Mouse (Mus musculus) liver, postnatal 0 days (tissue): ENCODE data around the gene Gm15557. TPM values are rescaled to one million over a fixed set of nuclear protein-coding genes. Genes with fewer than 3 reads are reported as not detected.
A peak's percentile ranks its signal among the peaks of the same experiment; 100 is the strongest.

ENCODE experiments used
- ATAC-seq: fragments of 200-750 bp; cut with Nextera tagmentation; 2 replicates; pipeline ENCODE4 v1.8.0; 2017; ENCODE audit warnings: mild to moderate bottlenecking, moderate library complexity
- DNase-seq: peaks from one replicate; pipeline ENCODE4 v3.0.0-alpha.2; 2016
- H3K27ac ChIP-seq: fragments of 300-500 bp; sonication (generic); 2 replicates; pipeline ENCODE4 v1.5.1; 2014; ENCODE audit warnings: antibody characterized with exemption, moderate library complexity, mild to moderate bottlenecking, low read depth
- H3K27me3 ChIP-seq: fragments of 300-500 bp; sonication (generic); 2 replicates; pipeline ENCODE4 v1.6.1; 2014; ENCODE audit warnings: low read length, control low read depth, mixed read lengths; ENCODE audit not compliant: insufficient read depth
- H3K36me3 ChIP-seq: fragments of 300-500 bp; sonication (generic); replicated peaks from 2 replicates; pipeline ENCODE4 v1.6.1; 2014; ENCODE audit warnings: mild to moderate bottlenecking, control low read depth, low read length, moderate library complexity, mixed read lengths; ENCODE audit not compliant: insufficient read depth
- H3K4me1 ChIP-seq: fragments of 300-500 bp; sonication (generic); 2 replicates; pipeline ENCODE4 v1.6.1; 2014; ENCODE audit warnings: antibody characterized with exemption, mild to moderate bottlenecking, control low read depth; ENCODE audit not compliant: insufficient read depth
- H3K4me2 ChIP-seq: fragments of 300-500 bp; sonication (generic); 2 replicates; pipeline ENCODE4 v1.6.1; 2014; ENCODE audit warnings: low read depth, mild to moderate bottlenecking, low read length, moderate library complexity, mixed read lengths
- H3K4me3 ChIP-seq: fragments of 300-500 bp; sonication (generic); 2 replicates; pipeline ENCODE4 v1.5.1; 2014; ENCODE audit warnings: low read depth, low read length
- H3K9ac ChIP-seq: fragments of 300-500 bp; sonication (generic); replicated peaks from 2 replicates; pipeline ENCODE4 v1.6.1; 2014; ENCODE audit warnings: mild to moderate bottlenecking, moderate library complexity
- H3K9me3 ChIP-seq: fragments of 300-500 bp; sonication (generic); 2 replicates; pipeline ENCODE4 v1.6.1; 2016; ENCODE audit warnings: mild to moderate bottlenecking, control low read depth, low read length, mixed read lengths
- CTCF ChIP-seq: sonication (generic); IDR thresholded peaks from 2 replicates; pipeline ENCODE4 v1.5.1; 2016; ENCODE audit warnings: antibody characterized with exemption, low read depth
- EP300 ChIP-seq: IDR thresholded peaks from 2 replicates; pipeline ENCODE4 v1.6.1; 2016; ENCODE audit warnings: antibody characterized with exemption, low read depth, mild to moderate bottlenecking
- WGBS: fragments of 180-500 bp; shearing (Covaris S2); extraction: QIAGEN DNeasy Blood & Tissue Kit; methylation state at CpG from one replicate; pipeline ENCODE4 v1.1.7; 2014; ENCODE audit not compliant: insufficient replicate concordance; 5-methylcytosine and 5-hydroxymethylcytosine counted together
- polyA plus RNA-seq: library from polyadenylated mRNA; unstranded; fragments of >200 nt; fragmentation: Nextera tagmentation; extraction: Ambion mirVana; gene quantifications from 2 replicates; pipeline ENCODE4 v1.2.1, GENCODE M21; 2015

Gm15557 gene
- polyA plus RNA-seq, 1 experiment from 2014 or later: not detected

- peaks cover 29% of the 10 kb centered on the region for H3K36me3 ChIP-seq
- DNase-seq: peak; percentile 41
- H3K4me2 ChIP-seq: no peak overlapping the region
- no peaks in the 10 kb centered on the region for H3K9me3 ChIP-seq
- H3K4me1 ChIP-seq: peaks cover 5% of the 10 kb centered on the region
- H3K27me3 ChIP-seq: no peaks in the 10 kb centered on the region
- no peak overlapping the region for H3K9ac ChIP-seq
- WGBS: 80% methylated on average over 10 of the region's 10 CpGs
- H3K27ac ChIP-seq: no peak overlapping the region
- TF ChIP-seq CTCF (no peak), EP300 (no peak)
- peak; percentile 27; the same call in 1 of the 2 replicates for ATAC-seq
- H3K4me3 ChIP-seq: no peak overlapping the region
Measured at GRCm38 (mm10) chr2:155961862-155962261, 21.3 kb downstream of the Gm15557 start.

- no peaks in the 10 kb centered on the region for H3K27me3 ChIP-seq
- no peak for DNase-seq
- no peak for ATAC-seq
- no peak overlapping the region for H3K4me3 ChIP-seq
- no peaks in the 10 kb centered on the region for H3K4me1 ChIP-seq
- H3K36me3 ChIP-seq: peaks cover 40% of the 10 kb centered on the region
- TF ChIP-seq CTCF: peak; percentile 73
- no peak for TF ChIP-seq EP300
- no peak overlapping the region for H3K4me2 ChIP-seq
- no peak overlapping the region for H3K9ac ChIP-seq
- H3K27ac ChIP-seq: no peak overlapping the region
- no peaks in the 10 kb centered on the region for H3K9me3 ChIP-seq
- 63% methylated on average over 1 of the region's 1 CpGs for WGBS
Measured at GRCm38 (mm10) chr2:155962991-155963390, 22.5 kb downstream of the Gm15557 start.

GRCm38 (mm10) chr2:155973348-155973747 lies 32.8 kb downstream of the Gm15557 start:
- Histone ChIP-seq H3K4me2 (no peak overlapping the region), H3K9ac (no peak overlapping the region)
- WGBS: 73% methylated on average over 6 of the region's 6 CpGs

GRCm38 (mm10) chr2:155974087-155974731 lies 33.7 kb downstream of the Gm15557 start:
- H3K9me3 ChIP-seq: no peaks in the 10 kb centered on the region
- H3K36me3 ChIP-seq: peaks cover 52% of the 10 kb centered on the region
- DNase-seq: peak; percentile 35
- no peak overlapping the region for H3K9ac ChIP-seq
- H3K4me3 ChIP-seq: no peak overlapping the region
- no peak for TF ChIP-seq EP300
- TF ChIP-seq CTCF: peak; percentile 44
- H3K4me1 ChIP-seq: no peaks in the 10 kb centered on the region
- 76% methylated on average over 14 of the region's 14 CpGs for WGBS
- ATAC-seq: peak; percentile 19; the same call in 1 of the 2 replicates
- no peak overlapping the region for H3K4me2 ChIP-seq
- H3K27me3 ChIP-seq: no peaks in the 10 kb centered on the region
- H3K27ac ChIP-seq: 0 out of 2 replicates have a peak overlapping the region, but pooled peaks have one; percentile 31

More at GRCm38 (mm10) chr2:155973348-155973747, 32.8 kb downstream of the Gm15557 start:
- ATAC-seq: no peak
- Histone ChIP-seq H3K4me3 (no peak overlapping the region), H3K27ac (no peak overlapping the region), H3K9me3 (no peaks in the 10 kb centered on the region), H3K4me1 (no peaks in the 10 kb centered on the region), H3K27me3 (no peaks in the 10 kb centered on the region), H3K36me3 (peaks cover 60% of the 10 kb centered on the region)
- TF ChIP-seq CTCF: no peak
- no peak for TF ChIP-seq EP300
- no peak for DNase-seq

GRCm38 (mm10) chr2:155979328-155979991 lies 38.9 kb downstream of the Gm15557 start:
- ATAC-seq (peak; percentile 81), DNase-seq (peak; percentile 65)
- peak overlapping the region; percentile 72 for H3K27ac ChIP-seq
- peaks cover 50% of the 10 kb centered on the region for H3K36me3 ChIP-seq
- H3K4me1 ChIP-seq: no peaks in the 10 kb centered on the region
- TF ChIP-seq CTCF (no peak), EP300 (no peak)
- H3K9ac ChIP-seq: no peak overlapping the region
- H3K27me3 ChIP-seq: no peaks in the 10 kb centered on the region
- H3K4me2 ChIP-seq: peak overlapping the region; percentile 59
- 39% methylated on average over 5 of the region's 5 CpGs for WGBS
- peak overlapping the region; percentile 25; the same call in 1 of the 2 replicates for H3K4me3 ChIP-seq
- H3K9me3 ChIP-seq: no peaks in the 10 kb centered on the region

GRCm38 (mm10) chr2:155985776-155986175 lies 45.2 kb downstream of the Gm15557 start:
- 81% methylated on average over 7 of the region's 7 CpGs for WGBS
- no peak overlapping the region for H3K27ac ChIP-seq
- ATAC-seq (no peak), DNase-seq (no peak)
- H3K4me1 ChIP-seq: peaks cover 6% of the 10 kb centered on the region
- TF ChIP-seq EP300 (no peak), CTCF (no peak)
- H3K27me3 ChIP-seq: no peaks in the 10 kb centered on the region
- H3K4me2 ChIP-seq: no peak overlapping the region
- H3K9ac ChIP-seq: no peak overlapping the region
- H3K36me3 ChIP-seq: peaks cover 71% of the 10 kb centered on the region
- no peaks in the 10 kb centered on the region for H3K9me3 ChIP-seq
- no peak overlapping the region for H3K4me3 ChIP-seq
